Mouse (Mus musculus): ENCODE measurements around the gene Pax5. TPM values are rescaled to one million over a fixed set of nuclear protein-coding genes. Genes with fewer than 3 reads are reported as not detected.

Pax5 gene
- polyA plus RNA-seq, 1 experiment = not detected

DNA sequence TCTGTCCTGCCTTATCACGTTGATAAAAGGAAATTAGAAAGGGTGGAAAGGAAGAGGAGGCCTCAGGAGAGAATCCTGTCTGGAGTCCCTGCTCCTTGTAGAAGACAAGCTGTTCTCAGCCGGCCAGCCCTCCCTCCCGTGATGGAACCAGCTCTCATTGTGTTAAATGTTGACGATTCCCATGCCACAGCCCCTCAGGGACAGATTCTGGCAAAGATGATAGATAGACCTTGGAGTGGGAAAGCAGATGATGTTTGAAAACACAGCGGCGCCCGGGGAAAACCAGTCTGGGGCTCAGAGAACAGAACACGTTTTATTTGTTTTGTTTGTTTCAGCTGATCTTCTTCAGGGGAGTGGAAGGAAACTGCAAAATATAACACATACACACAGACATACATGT lies 221.6 kb downstream of the Pax5 start:
- Histone ChIP-seq H3K27me3 (ENCODE audit: control insufficient read depth, insufficient read depth, insufficient read length) (peaks cover 51% of the 10 kb centered on the region), H3K79me2 (ENCODE audit: control insufficient read depth, insufficient read depth) (no peaks in the 10 kb centered on the region), H3K79me3 (ENCODE audit: low read depth) (no peaks in the 10 kb centered on the region), H3K4me3 (ENCODE audit: insufficient read depth, poor library complexity, severe bottlenecking) (no peak overlapping the region), H3K36me3 (ENCODE audit: control insufficient read depth, insufficient read depth) (no peaks in the 10 kb centered on the region), H3ac (ENCODE audit: control insufficient read depth, insufficient read length, low read depth) (no peak overlapping the region)
- TF ChIP-seq MYOD1 (IDR thresholded peaks at IDR 0.05; ENCODE audit: control insufficient read depth, insufficient read length, low read depth) (no peak), MYOG (IDR thresholded peaks at IDR 0.05; ENCODE audit: control insufficient read depth, extremely low read depth, insufficient read length) (no peak), MAX (IDR thresholded peaks at IDR 0.05) (no peak), CEBPB (IDR thresholded peaks at IDR 0.05; ENCODE audit: low read depth) (no peak), CTCF (IDR thresholded peaks at IDR 0.05; ENCODE audit: control insufficient read depth, insufficient read depth, insufficient read length) (no peak), USF1 (IDR thresholded peaks at IDR 0.05; ENCODE audit: low read depth) (no peak), FOSL1 (IDR thresholded peaks at IDR 0.05; ENCODE audit: insufficient read depth, low read length, poor library complexity, severe bottlenecking) (no peak)

DNA sequence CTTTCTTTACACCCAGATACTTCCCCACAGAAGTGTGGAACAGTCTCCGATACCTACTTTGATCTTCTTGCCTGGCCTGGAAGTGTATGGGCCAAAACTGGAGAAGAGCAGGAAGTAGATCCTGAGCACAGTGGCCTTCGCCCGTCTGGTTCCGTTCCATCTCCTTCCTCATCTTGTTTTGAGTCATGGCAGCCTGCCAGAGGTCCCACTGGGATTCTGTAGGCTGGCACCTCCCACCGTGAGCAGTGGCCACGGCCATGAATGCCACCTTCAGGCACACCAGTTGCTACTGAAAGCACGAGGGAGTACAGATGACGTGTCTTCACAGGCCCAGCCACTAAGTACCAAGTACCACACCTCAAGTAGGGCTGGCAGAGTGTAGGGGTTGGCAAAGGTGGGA lies 222.1 kb downstream of the Pax5 start:
- TF ChIP-seq MAX (IDR thresholded peaks at IDR 0.05) (no peak), USF1 (IDR thresholded peaks at IDR 0.05; ENCODE audit: low read depth) (no peak), CEBPB (IDR thresholded peaks at IDR 0.05; ENCODE audit: low read depth) (no peak), CTCF (IDR thresholded peaks at IDR 0.05; ENCODE audit: control insufficient read depth, insufficient read depth, insufficient read length) (no peak), FOSL1 (IDR thresholded peaks at IDR 0.05; ENCODE audit: insufficient read depth, low read length, poor library complexity, severe bottlenecking) (no peak), MYOD1 (IDR thresholded peaks at IDR 0.05; ENCODE audit: control insufficient read depth, insufficient read length, low read depth) (no peak), MYOG (IDR thresholded peaks at IDR 0.05; ENCODE audit: control insufficient read depth, extremely low read depth, insufficient read length) (no peak)
- Histone ChIP-seq H3K36me3 (ENCODE audit: control insufficient read depth, insufficient read depth) (no peaks in the 10 kb centered on the region), H3K79me3 (ENCODE audit: low read depth) (no peaks in the 10 kb centered on the region), H3K4me3 (ENCODE audit: insufficient read depth, poor library complexity, severe bottlenecking) (no peak overlapping the region), H3ac (ENCODE audit: control insufficient read depth, insufficient read length, low read depth) (no peak overlapping the region), H3K27me3 (ENCODE audit: control insufficient read depth, insufficient read depth, insufficient read length) (peaks cover 47% of the 10 kb centered on the region), H3K79me2 (ENCODE audit: control insufficient read depth, insufficient read depth) (no peaks in the 10 kb centered on the region)

DNA sequence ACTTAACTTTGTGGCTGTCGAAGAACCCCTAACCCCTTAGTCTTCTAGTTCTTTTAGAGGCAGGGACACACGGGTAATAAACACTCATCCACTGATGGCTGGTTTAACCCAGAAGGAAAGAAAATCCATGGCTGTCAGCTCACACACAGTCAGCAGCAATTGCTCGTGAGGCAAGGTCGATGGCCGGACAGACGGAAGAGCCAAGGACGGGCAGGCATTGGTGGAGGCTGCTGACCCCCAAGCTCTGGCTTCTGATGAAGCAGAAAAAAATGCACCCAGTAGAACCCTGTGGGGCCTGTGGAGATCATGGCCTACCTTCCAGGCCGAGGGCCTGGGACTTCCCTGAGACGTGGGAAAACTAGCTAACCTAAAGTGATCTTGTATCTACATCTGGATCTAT lies 227.4 kb downstream of the Pax5 start:
- H3K36me3 ChIP-seq (ENCODE audit: control insufficient read depth, insufficient read depth) = no peaks in the 10 kb centered on the region
- TF ChIP-seq CTCF (IDR thresholded peaks at IDR 0.05; ENCODE audit: control insufficient read depth, insufficient read depth, insufficient read length) (no peak), MAX (IDR thresholded peaks at IDR 0.05) (no peak), MYOG (IDR thresholded peaks at IDR 0.05; ENCODE audit: control insufficient read depth, extremely low read depth, insufficient read length) (no peak), FOSL1 (IDR thresholded peaks at IDR 0.05; ENCODE audit: insufficient read depth, low read length, poor library complexity, severe bottlenecking) (no peak), MYOD1 (IDR thresholded peaks at IDR 0.05; ENCODE audit: control insufficient read depth, insufficient read length, low read depth) (no peak), CEBPB (IDR thresholded peaks at IDR 0.05; ENCODE audit: low read depth) (no peak), USF1 (IDR thresholded peaks at IDR 0.05; ENCODE audit: low read depth) (no peak)
- H3ac ChIP-seq (ENCODE audit: control insufficient read depth, insufficient read length, low read depth) = no peak overlapping the region
- H3K79me2 ChIP-seq (ENCODE audit: control insufficient read depth, insufficient read depth) = no peaks in the 10 kb centered on the region
- H3K4me3 ChIP-seq (ENCODE audit: insufficient read depth, poor library complexity, severe bottlenecking) = no peak overlapping the region
- peaks cover 18% of the 10 kb centered on the region for H3K27me3 ChIP-seq (ENCODE audit: control insufficient read depth, insufficient read depth, insufficient read length)
- H3K79me3 ChIP-seq (ENCODE audit: low read depth) = no peaks in the 10 kb centered on the region

DNA sequence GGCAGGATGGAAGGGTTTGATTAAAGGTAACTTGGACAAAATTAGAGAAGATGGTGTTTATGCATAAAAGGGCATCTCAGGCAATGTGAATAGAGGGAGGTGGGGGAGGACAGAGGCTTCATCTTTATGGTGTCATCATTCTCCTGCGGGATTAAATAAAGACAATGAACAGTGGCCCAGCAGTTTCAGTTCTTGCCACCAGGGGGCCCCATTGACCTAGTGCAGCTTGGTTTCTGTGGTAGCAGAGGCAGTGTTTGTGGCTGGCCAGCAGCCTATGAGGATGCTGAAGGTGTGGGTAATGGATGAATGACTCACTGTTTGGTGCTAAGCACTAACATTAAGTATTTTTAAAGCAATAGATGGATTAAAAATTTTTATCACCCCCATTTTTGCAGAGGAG lies 230.5 kb downstream of the Pax5 start:
- TF ChIP-seq MYOD1 (IDR thresholded peaks at IDR 0.05; ENCODE audit: control insufficient read depth, insufficient read length, low read depth) = no peak
- TF ChIP-seq FOSL1 (IDR thresholded peaks at IDR 0.05; ENCODE audit: insufficient read depth, low read length, poor library complexity, severe bottlenecking) = no peak
- TF ChIP-seq CTCF (IDR thresholded peaks at IDR 0.05; ENCODE audit: control insufficient read depth, insufficient read depth, insufficient read length) = no peak
- no peak for TF ChIP-seq MAX (IDR thresholded peaks at IDR 0.05)
- no peak for TF ChIP-seq USF1 (IDR thresholded peaks at IDR 0.05; ENCODE audit: low read depth)
- no peak for TF ChIP-seq CEBPB (IDR thresholded peaks at IDR 0.05; ENCODE audit: low read depth)
- TF ChIP-seq MYOG (IDR thresholded peaks at IDR 0.05; ENCODE audit: control insufficient read depth, extremely low read depth, insufficient read length) = no peak
- Histone ChIP-seq H3K79me2 (ENCODE audit: control insufficient read depth, insufficient read depth) (no peaks in the 10 kb centered on the region), H3K79me3 (ENCODE audit: low read depth) (no peaks in the 10 kb centered on the region), H3ac (ENCODE audit: control insufficient read depth, insufficient read length, low read depth) (no peak overlapping the region), H3K27me3 (ENCODE audit: control insufficient read depth, insufficient read depth, insufficient read length) (peaks cover 2% of the 10 kb centered on the region), H3K4me3 (ENCODE audit: insufficient read depth, poor library complexity, severe bottlenecking) (no peak overlapping the region), H3K36me3 (ENCODE audit: control insufficient read depth, insufficient read depth) (no peaks in the 10 kb centered on the region)

Small RNA genes lying within 50 kb of the gene (microRNA-seq; reads per million reads assigned to microRNA genes)
- gene Mir5120 (ENCODE audit: borderline microRNAs expressed) = 0.12 reads per million

Other genes with a start within 250 kb of the Pax5 start
- gene Zcchc7, start 45.4 kb upstream of the Pax5 start, polyA plus RNA-seq (2012; fragmentation: generic; extraction: Trizol) = 5.3 TPM